16 mouse cellular contexts compared by ENCODE assay signal in genomic region chr13:95255083-95255482, GRCm38 (mm10).
"Had no signal": no experiment of that assay in that cellular context is flagged by ENCODE, and none has a peak within 500 bp of the region (broad histone marks: within the 10 kb centered on the region; RNA-seq: fewer than 3 reads in every experiment).

No protein-coding gene starts in this region.

- H3K36me3 ChIP-seq: kidney, embryonic 15.5 days; liver, embryonic 13.5 days had no signal

- H3K4me2 ChIP-seq: kidney, embryonic 15.5 days; liver, embryonic 13.5 days; midbrain, embryonic 11.5 days had no signal

- DNase-seq: kidney, postnatal 10 days; kidney, postnatal 36 days; layer of hippocampus, postnatal 36 days; liver, embryonic 13.5 days; lung, adult 2 months; lung, postnatal 14 days; lung, postnatal 4 days; midbrain, embryonic 14.5 days; right cerebral cortex, adult 18-20 months; right cerebral cortex, postnatal 25 days; thymus, adult 2 months; thymus, postnatal 14 days; thymus, postnatal 4 days had no signal

- H3K27ac ChIP-seq: kidney, embryonic 15.5 days; left cerebral cortex, adult 2 months; liver, embryonic 13.5 days had no signal

- H3K4me3 ChIP-seq: kidney, embryonic 15.5 days; left cerebral cortex, adult 2 months; liver, embryonic 13.5 days had no signal

- H3K9ac ChIP-seq: kidney, embryonic 15.5 days; liver, embryonic 13.5 days had no signal

- H3K9me3 ChIP-seq: kidney, embryonic 15.5 days; liver, embryonic 13.5 days had no signal

- H3K4me1 ChIP-seq: liver, embryonic 13.5 days had no signal
